Mouse (Mus musculus) macrophage (primary cell): Measurements from ENCODE around the gene Fancc. TPM values are rescaled to one million over a fixed set of nuclear protein-coding genes. Genes with fewer than 3 reads are reported as not detected.
"Not testable (repeated sequence)": the region's sequence is repeated elsewhere in the genome, so short reads cannot be mapped to it uniquely, and the experiment has no call there.

Experiments
- H3K27ac ChIP-seq: fragments of 350-480 bp; formaldehyde crosslinking; 2 replicates; pipeline ENCODE4 v1.9.0; 2021
- H3K36me3 ChIP-seq: fragments of 350-480 bp; formaldehyde crosslinking; 2 replicates; pipeline ENCODE4 v1.9.0; 2021; ENCODE audit errors: inconsistent target
- H3K4me3 ChIP-seq: fragments of 350-480 bp; formaldehyde crosslinking; 2 replicates; pipeline ENCODE4 v1.9.0; 2021; ENCODE audit errors: inconsistent target
- H3K79me2 ChIP-seq: fragments of 350-480 bp; formaldehyde crosslinking; 2 replicates; pipeline ENCODE4 v1.9.0; 2021; ENCODE audit errors: inconsistent target
- WGBS: methylation state at CpG from one replicate; pipeline ENCODE4 v1.1.7; 2026; ENCODE audit warnings: inconsistent platforms; ENCODE audit not compliant: missing documents; 5-methylcytosine and 5-hydroxymethylcytosine counted together
- polyA plus RNA-seq: library from polyadenylated mRNA; stranded (reverse); fragments of 250-400 nt; gene quantifications from 3 replicates; pipeline ENCODE4 v1.2.4, GENCODE M21; 2018; ENCODE audit warnings: inconsistent platforms

Fancc gene
- polyA plus RNA-seq, 1 experiment from 2014 or later: 1.9 TPM

DNA sequence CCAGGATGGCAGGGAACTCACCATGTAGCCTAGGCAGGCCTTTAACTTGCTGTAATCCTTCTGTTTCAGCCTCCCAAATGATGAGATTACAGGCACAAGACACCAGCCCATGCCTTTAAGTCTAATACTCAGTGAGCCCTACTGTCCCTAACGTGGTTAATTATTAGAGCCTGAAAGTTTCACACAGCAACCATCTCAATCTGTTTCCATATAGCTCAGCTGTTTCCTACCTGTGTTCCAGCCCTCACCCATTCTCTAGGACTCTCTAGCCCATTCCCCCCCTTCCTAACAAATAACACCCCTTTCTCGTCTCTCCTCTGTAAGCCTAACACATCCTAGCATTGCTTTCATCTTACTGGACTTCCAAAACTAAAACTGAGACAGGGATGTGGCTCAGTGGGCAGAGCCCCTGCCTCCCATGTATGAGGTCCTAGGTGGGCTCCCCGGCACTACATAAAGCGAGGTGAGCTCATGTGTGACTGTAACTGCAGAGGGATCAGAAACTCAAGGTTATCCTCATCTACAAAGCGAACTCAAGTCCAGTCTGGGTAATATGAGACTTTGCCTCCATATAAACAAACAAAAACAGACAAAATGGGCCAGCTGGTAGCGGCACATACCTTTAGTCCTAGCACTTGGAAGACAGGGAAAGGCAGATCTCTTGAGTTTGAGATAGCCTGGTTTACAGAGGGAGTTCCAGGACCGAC is 123.5 kb downstream of the Fancc start:
- Histone ChIP-seq H3K4me3 (no peak overlapping the region), H3K27ac (no peak overlapping the region), H3K36me3 (no peaks in the 10 kb centered on the region), H3K79me2 (no peaks in the 10 kb centered on the region)
- WGBS: 100% methylated on average over 7 of the region's 7 CpGs

DNA sequence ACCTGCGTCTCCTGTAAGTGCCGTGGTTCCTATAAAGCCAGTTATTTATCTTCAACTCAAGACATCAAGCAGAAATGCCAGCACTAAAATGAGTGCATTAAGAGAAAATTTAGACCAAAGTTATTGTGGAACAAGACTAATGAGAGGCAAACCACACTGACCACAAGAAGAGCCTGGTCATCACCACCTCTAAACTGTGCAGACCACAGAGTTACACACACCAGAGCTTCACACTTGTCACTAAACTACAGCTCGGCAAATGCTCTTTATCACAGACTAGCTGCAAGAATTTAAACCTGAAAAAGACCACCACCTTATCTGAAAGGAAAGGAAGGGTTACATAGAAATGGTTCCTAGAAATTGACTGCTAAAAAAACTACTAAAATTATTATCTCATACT is 135.3 kb downstream of the Fancc start:
- no peaks in the 10 kb centered on the region for H3K36me3 ChIP-seq
- H3K79me2 ChIP-seq: no peaks in the 10 kb centered on the region
- no peak overlapping the region for H3K27ac ChIP-seq
- no peak overlapping the region for H3K4me3 ChIP-seq
- 39% methylated on average over 3 of the region's 3 CpGs for WGBS

DNA sequence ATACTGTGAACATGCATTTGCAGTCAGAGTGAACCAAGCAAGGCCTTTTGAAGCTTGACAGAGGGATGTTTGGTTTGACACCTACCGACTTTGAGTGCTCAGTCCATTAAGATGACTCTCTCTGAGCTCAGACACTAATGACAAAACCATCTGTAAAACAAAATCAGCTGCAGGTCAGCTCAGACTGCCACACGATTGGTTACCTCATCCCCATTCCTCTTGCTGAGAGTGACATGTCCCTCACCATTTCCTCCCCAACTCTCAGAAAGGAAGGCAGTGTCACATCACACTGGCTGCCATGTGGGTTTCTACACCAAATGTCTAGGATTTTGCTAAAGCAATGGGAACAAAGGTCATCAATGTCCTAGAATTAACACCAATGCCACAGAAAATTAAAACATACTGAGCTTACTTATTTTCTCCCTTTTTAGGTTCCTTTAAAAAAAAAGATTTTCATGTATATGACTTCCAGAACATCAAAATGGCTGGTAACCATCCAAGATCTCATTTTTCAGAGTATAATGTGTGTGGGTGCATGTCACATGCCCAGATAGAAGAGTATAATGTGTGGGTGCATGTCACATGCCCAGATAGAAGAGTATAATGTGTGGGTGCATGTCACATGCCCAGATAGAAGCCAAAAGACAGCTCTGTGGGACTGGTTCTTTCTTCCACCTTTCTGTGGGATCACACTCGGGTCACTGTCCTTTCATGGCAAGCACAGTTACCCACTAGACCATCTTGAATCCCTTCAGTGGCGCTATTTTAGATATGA is 136.8 kb downstream of the Fancc start:
- Histone ChIP-seq H3K27ac (no peak overlapping the region), H3K79me2 (no peaks in the 10 kb centered on the region), H3K36me3 (no peaks in the 10 kb centered on the region), H3K4me3 (no peak overlapping the region)
- WGBS: 88% methylated on average over 4 of the region's 4 CpGs

DNA sequence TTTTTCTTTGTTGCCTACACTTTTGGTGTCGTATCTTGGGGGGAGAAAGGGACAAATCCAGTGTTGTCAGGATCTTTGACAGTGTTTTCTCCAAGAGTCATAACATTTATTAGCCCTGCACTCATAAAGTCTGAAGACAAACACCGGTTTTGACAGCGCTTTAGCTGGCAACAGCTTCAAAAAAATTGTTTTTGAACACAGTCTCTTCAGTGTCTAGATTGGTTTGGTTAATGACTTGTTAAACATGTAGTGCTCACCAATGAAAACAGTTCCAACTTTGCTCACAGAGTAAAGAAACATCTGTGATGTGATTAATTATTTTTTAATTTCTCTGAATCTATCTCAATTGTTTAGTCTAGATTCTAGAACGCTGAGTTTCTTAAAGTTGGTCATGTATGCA is 137.7 kb downstream of the Fancc start:
- 92% methylated on average over 4 of the region's 4 CpGs for WGBS
- no peaks in the 10 kb centered on the region for H3K79me2 ChIP-seq
- no peak overlapping the region for H3K27ac ChIP-seq
- no peak overlapping the region for H3K4me3 ChIP-seq
- H3K36me3 ChIP-seq: no peaks in the 10 kb centered on the region

DNA sequence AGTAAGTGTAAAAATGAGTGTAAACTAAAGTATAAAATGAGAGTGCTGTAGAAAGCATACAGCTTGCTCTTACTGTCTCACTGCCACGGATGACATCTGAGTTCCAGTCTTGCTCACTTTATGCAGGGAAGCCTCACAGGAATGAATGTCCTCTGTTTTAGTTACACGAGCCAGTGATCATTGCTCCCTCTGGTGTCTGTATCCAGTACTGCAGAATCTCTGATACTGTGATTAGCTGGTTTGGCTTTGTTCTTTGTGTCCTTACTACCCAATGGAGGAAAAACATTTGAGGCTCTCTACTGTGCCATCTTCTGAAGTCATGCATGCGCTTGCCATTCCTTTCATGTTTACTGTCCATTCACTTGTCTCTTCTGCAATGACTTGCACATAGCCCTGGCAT is 140.5 kb downstream of the Fancc start:
- WGBS: 41% methylated on average over 3 of the region's 3 CpGs
- no peak overlapping the region for H3K4me3 ChIP-seq
- H3K27ac ChIP-seq: no peak overlapping the region
- no peaks in the 10 kb centered on the region for H3K79me2 ChIP-seq
- no peaks in the 10 kb centered on the region for H3K36me3 ChIP-seq

DNA sequence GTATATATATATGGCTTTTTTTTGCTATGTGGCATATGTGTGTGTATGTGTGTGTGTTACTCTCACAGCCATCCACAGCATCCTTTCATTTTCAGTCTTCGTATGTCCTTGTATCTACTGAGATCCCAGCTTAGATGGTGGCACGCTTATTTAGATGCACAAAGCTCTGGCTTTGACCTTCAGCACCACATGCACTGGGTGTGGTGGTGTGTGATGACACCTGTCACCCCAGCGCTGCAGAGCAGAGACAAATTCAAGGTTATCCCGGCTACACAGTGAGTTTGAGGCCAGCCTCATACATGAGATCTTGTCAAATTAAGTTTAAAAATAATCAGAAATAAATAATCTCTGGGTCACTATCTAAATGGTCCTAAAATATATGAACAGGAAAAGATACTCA is 141.0 kb downstream of the Fancc start:
- Histone ChIP-seq H3K36me3 (no peaks in the 10 kb centered on the region), H3K79me2 (no peaks in the 10 kb centered on the region), H3K4me3 (no peak overlapping the region), H3K27ac (no peak overlapping the region)
- 97% methylated on average over 4 of the region's 4 CpGs for WGBS

DNA sequence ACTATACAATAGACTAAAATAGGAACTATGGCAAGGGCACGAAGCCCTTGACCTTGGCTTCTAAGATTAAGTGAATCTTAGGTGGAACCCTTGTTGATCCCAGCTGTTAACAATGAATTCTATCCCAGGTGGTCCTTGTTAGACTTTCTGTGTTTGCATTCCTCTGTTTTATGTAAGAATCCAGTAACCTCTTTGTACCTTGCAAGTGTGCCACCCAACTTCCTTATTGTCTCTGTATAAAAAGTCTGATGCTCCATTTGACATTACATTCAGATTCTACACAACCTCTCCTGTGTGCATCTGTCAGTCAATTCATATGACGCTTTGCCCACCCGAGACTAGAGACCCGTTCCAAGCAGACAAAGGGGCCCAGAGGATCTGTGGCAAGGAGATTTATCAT is 143.8 kb downstream of the Fancc start:
- H3K4me3 ChIP-seq: not testable (repeated sequence)
- WGBS: 100% methylated on average over 3 of the region's 4 CpGs

DNA sequence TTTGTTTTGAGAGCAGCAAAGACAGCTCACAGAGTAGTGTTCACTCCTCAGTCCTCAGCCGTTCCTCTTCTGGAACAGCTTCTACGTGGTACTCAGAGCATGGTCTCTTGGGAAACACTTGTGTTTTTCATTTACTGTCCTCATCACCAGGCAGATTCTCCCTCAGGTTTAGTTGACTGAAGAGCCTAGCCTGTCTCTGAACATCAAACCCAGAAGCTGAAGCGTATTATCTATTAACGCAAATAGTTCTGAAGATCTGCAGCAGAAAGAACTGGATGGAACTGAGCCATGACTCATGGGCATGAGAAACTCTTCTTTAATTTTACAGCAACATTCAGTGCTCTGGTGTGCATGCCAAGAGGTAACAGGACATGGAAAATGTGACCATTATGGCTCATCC is 147.0 kb downstream of the Fancc start:
- Histone ChIP-seq H3K36me3 (no peaks in the 10 kb centered on the region), H3K27ac (no peak overlapping the region), H3K4me3 (no peak overlapping the region), H3K79me2 (no peaks in the 10 kb centered on the region)
- 88% methylated on average over 4 of the region's 4 CpGs for WGBS

More for the DNA sequence above, 143.8 kb downstream of the Fancc start:
- H3K27ac ChIP-seq, H3K79me2 ChIP-seq, H3K36me3 ChIP-seq: not testable (repeated sequence)

DNA sequence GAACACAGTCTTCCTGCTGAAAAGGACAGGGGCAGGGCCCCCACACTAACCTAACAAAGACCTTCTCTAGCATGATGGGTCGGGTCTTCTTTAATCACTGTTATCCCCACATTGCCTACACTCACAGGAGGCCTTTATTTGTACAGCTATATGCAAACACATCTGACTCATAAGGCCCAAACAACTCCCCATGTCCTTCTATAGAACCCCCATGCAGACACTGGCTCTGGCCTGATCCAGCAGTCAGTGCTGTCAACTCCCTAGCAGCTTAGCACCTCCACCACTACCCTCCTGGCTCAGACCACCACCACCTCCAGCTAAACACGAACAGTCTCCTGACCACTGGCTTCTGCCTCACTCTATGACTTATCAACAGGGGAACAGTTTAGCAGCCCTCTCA is 149.4 kb downstream of the Fancc start:
- 95% methylated on average over 2 of the region's 2 CpGs for WGBS
- no peaks in the 10 kb centered on the region for H3K79me2 ChIP-seq
- no peaks in the 10 kb centered on the region for H3K36me3 ChIP-seq
- H3K27ac ChIP-seq: no peak overlapping the region
- no peak overlapping the region for H3K4me3 ChIP-seq

DNA sequence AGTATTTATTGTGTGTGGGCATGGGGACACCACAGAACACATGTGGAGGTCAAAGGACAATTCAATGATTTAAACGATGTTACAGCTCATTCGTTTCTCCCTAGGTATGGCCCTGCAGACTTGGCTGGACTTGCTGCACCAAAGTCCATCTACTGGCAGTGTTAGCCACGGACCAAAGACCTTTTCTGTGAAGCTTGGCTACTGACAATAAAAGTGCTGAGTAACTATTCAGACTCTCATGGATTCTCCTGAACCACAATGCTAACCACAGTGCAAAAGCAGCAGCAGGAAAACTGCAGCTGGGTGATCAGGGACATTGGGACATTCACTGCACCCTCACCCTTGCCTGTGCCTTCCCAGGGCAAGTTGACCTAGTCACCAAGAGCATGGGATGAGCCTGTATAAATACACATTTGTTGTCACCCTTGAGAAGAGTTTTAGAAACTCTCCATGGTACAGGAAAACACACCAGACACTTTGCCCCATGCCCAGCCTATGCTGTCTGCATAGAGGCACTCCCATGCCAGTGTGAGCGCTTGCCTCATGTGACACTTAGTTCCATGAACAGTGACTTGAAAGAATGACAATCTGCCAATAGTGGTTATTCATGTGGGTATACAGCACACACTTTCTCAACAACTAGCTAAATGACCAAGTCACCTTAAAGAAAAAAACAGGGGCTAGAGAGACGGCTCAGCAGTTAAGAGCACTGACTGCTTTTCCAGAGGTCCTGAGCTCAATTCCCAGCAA is 151.4 kb downstream of the Fancc start:
- H3K4me3 ChIP-seq: no peak overlapping the region
- no peaks in the 10 kb centered on the region for H3K36me3 ChIP-seq
- 98% methylated on average over 5 of the region's 5 CpGs for WGBS
- no peak overlapping the region for H3K27ac ChIP-seq
- H3K79me2 ChIP-seq: no peaks in the 10 kb centered on the region

DNA sequence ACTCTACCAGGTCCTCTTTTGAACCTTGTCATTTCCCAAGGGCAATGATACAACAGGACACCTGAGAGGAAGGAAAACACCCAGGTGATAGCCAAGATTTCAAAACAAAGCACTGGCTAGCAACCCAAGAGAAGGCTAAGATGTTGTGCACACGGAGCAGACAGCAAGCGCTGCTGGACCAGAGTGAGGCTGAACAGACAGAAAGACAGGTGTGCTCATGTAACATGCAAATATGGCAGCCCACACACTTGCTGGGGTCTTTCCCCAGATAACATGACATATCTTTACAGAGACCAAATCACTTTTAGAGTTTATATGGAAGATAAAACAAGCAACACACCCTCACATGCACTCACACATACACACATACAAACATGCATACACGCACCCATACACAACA is 152.6 kb downstream of the Fancc start:
- no peak overlapping the region for H3K4me3 ChIP-seq
- no peak overlapping the region for H3K27ac ChIP-seq
- H3K79me2 ChIP-seq: no peaks in the 10 kb centered on the region
- no peaks in the 10 kb centered on the region for H3K36me3 ChIP-seq
- 100% methylated on average over 3 of the region's 3 CpGs for WGBS

DNA sequence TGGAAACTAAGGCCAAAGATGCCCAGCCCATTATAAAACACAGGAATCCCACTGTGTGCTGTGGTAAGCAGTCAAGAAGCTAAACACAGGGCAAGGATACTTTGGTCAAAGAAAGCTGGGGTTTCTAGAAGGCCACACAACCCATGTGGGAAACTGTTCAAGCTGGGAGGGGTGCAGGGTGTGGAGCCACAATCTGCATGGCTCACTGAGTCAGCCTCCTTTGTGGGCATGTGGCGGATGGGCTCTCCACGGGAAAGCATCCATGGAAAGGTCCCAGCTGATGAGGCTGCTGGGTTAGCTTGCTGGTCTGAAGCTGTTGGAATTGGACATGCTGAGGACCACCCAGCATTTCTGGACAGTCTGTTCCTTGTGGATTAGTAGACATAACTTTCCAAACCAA is 154.3 kb downstream of the Fancc start:
- 75% methylated on average over 2 of the region's 2 CpGs for WGBS
- H3K4me3 ChIP-seq: no peak overlapping the region
- H3K36me3 ChIP-seq: no peaks in the 10 kb centered on the region
- H3K27ac ChIP-seq: no peak overlapping the region
- H3K79me2 ChIP-seq: no peaks in the 10 kb centered on the region

DNA sequence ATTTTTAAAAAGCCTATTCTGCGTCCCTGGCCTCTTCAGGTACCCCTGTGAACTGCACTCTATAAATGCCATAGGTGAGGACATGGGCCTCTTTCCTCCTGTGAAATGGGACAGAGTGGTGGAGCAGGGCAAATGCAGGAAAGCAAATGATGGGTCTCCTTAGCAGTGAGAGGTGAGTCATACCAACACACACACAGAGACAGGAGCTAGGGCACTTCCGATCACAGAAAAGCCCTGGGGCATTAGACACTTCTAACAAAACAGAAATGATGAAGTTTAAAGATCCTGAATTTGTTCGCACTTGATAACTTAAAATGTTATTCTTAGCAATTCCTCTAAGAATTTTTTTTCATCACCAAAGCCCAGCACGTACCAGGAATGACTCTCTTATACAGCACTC is 157.1 kb downstream of the Fancc start:
- WGBS: 93% methylated on average over 4 of the region's 4 CpGs
- Histone ChIP-seq H3K4me3 (no peak overlapping the region), H3K27ac (no peak overlapping the region), H3K79me2 (no peaks in the 10 kb centered on the region), H3K36me3 (no peaks in the 10 kb centered on the region)

DNA sequence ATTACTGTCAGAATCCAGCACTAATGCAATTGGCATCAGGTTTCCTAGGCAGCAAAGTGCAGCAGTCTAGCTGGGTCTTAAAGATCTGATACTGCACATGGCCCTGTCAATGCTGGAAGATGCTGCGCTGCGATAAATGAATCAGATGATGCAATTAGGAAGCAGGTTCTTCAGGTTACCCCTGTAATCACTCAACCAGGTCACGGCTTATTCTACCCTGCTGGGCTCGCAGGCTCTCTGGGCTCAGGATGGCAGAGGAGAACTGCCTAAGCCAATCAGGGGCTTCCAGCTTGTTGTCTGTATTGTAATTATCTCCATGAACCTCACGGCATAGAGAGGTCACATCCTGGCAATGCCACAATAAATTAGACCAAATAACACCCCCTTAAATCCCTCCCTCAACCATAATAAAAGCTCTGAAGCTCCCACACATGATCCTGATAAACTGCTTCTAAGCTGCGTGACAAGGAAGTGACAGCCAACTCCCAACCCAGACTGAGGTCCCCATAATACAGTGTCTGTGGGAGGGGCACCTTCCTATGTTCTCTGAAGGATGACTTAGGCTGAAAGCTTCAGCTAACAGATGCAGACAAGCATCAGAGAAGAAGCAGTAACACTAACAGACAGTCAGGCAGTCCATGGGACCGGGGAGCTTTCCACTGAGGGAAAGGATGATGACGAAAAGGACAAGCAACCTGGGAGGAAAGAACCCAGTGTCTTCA is 159.7 kb downstream of the Fancc start:
- Histone ChIP-seq H3K36me3 (no peaks in the 10 kb centered on the region), H3K4me3 (no peak overlapping the region), H3K79me2 (no peaks in the 10 kb centered on the region), H3K27ac (no peak overlapping the region)
- 95% methylated on average over 7 of the region's 8 CpGs for WGBS
